Mouse (Mus musculus): Measurements from ENCODE around the gene Il2rb.

GRCm38 (mm10) chr15:78505541-78505940 is 10.5 kb upstream of the Il2rb start:
- TF ChIP-seq CTCF (IDR thresholded peaks at IDR 0.05) (no peak), EP300 (IDR thresholded peaks at IDR 0.05; ENCODE audit: insufficient read depth, low read depth, low read length) (no peak)
